Mouse (Mus musculus) stomach, postnatal 0 days (tissue): ENCODE measurements at regions not wholly inside any gene's neighbourhood (a gene's known extent, or its start where the extent isn't known, plus 50 kb on each side); places are given as distances from the start of the nearest gene placed in this dataset.

Experiments
- CTCF ChIP-seq: IDR thresholded peaks from 2 replicates; pipeline ENCODE4 v1.5.1; 2016; ENCODE audit warnings: antibody characterized with exemption, low read depth, mild to moderate bottlenecking, moderate library complexity
- EP300 ChIP-seq: optimal IDR thresholded peaks from 2 replicates; pipeline ENCODE3; 2016; ENCODE audit warnings: antibody characterized with exemption

DNA sequence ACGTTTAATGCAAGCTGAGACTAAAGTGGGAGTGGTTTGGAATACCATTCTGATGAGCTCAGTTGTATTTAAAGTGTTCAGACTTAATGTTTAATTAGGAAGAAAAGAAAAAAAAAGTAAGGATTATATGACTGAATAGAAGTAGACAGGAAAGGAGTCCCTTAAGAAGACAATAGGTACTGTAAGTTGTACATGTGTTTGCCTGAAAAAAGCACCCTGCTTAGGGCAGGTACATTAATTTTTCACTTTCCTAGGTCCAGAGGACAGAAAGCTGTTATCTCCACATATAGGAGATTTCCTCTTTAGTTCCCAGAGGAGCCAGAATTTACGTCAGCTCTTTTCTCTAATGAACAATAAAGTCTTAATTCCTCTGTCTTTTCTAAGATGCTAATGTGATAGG is 58.5 kb downstream of the Olfr987 start:
- TF ChIP-seq CTCF, result no peak
- TF ChIP-seq EP300, result no peak
